Mouse (Mus musculus): ENCODE results near the gene Uxs1.

The Uxs1 gene

GRCm38 (mm10) chr1:43722459-43722858, 105.1 kb downstream of the Uxs1 start:
- DNase-seq (ENCODE audit: low spot score), result no peak

- DNase-seq (ENCODE audit: low spot score), result no peak
These were observed 108.8 kb downstream of the Uxs1 start for GRCm38 (mm10) chr1:43718793-43719192.

- DNase-seq (ENCODE audit: low spot score), result no peak
These were observed 109.6 kb downstream of the Uxs1 start for GRCm38 (mm10) chr1:43717967-43718366.

- no peak for DNase-seq (ENCODE audit: low spot score)
These were observed 112.8 kb downstream of the Uxs1 start for GRCm38 (mm10) chr1:43714841-43715240.

GRCm38 (mm10) chr1:43698577-43699000, 129.0 kb downstream of the Uxs1 start:
- peak; percentile 17 for DNase-seq (ENCODE audit: low spot score)
